Mouse (Mus musculus) thymus, postnatal 10 days (tissue): ENCODE data around the gene Odf3.
"Not testable (repeated sequence)": the region's sequence is repeated elsewhere in the genome, so short reads cannot be mapped to it uniquely, and the experiment has no call there.

Source experiments
- DNase-seq, 2 experiments: peaks; one replicate each; pipeline ENCODE4 v3.0.0; 2021; ENCODE audit warnings: low spot score in 2 of 2

Gene Odf3

GRCm38 (mm10) chr7:140881696-140882468 is 34.3 kb downstream of the Odf3 start, which contains the start of the genes Psmd13 and Sirt3:
Gene Psmd13 (plus strand): TSS chr7:140881968.
Gene Sirt3 (minus strand): TSS chr7:140882309.
- DNase-seq, result peak; percentile 86 to 91

GRCm38 (mm10) chr7:140882469-140882803 is 34.8 kb downstream of the Odf3 start:
- no peak for DNase-seq

GRCm38 (mm10) chr7:140890636-140891035 is 43.0 kb downstream of the Odf3 start:
- DNase-seq, result not testable (repeated sequence)

- no peak for DNase-seq
Measured at GRCm38 (mm10) chr7:140894031-140894430, 46.4 kb downstream of the Odf3 start.

- no peak for DNase-seq
Measured at GRCm38 (mm10) chr7:140894611-140895010, 47.0 kb downstream of the Odf3 start.

GRCm38 (mm10) chr7:140897863-140898262 is 50.3 kb downstream of the Odf3 start:
- no peak for DNase-seq

- no peak for DNase-seq
Measured at GRCm38 (mm10) chr7:140899121-140899520, 51.5 kb downstream of the Odf3 start.

- no peak for DNase-seq
Measured at GRCm38 (mm10) chr7:140900220-140900619, 52.6 kb downstream of the Odf3 start, which contains the start of gene Cox8b. Gene Cox8b (minus strand): TSS chr7:140900446.
